Mouse (Mus musculus) cortical plate, adult 2 months (tissue): Measurements from ENCODE around the gene Fbf1.

Experiments used
- CTCF ChIP-seq: fragments of 200-500 bp; IDR thresholded peaks from 2 replicates; pipeline ENCODE4 v1.5.1; 2011; ENCODE audit warnings: mild to moderate bottlenecking, control low read depth, low read length; ENCODE audit not compliant: insufficient read depth; ENCODE audit errors: extremely low read depth
- POLR2A ChIP-seq: fragments of 200-500 bp; IDR thresholded peaks from 2 replicates; pipeline ENCODE4 v1.6.1; 2011; ENCODE audit warnings: mild to moderate bottlenecking, low read length, control low read depth; ENCODE audit not compliant: insufficient read depth; ENCODE audit errors: extremely low read depth

DNA sequence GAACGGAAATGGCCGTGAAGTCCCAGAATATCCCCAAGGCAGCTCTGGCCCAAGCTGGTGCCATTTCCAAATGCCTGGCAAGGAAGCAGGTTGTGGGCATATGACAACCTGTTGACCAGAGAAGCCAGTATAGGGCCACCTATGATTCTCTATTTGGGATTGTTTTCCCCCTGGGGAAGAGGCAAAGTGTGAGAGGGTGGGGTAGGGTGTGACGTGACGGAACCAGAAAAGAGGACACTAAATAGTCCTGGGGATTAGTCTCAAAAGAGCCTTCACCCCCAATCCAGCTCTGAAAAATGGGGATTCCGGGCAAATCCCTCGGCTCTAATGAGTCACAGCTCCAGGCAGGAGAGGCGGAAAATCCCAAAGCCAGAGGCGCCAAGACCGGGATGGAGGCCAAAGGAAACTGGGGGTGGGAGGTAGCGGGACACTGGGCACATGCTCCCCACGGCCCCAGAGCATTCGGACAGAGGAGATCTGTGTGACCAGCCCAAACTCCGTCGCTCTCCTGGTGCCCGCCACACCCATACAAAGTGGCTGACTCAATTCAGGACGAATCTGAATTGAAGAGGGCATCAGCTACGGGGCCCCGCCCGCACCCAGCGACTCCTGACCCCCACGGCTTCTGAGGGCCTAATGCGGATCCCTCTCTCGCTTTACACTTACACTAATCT is 59.4 kb downstream of the Fbf1 start:
- no peak for TF ChIP-seq CTCF
- TF ChIP-seq POLR2A, result no peak
